Mouse (Mus musculus): ENCODE data around the gene Ccdc175. TPM values are rescaled to one million over a fixed set of nuclear protein-coding genes. Genes with fewer than 3 reads are reported as not detected.

The Ccdc175 gene
- polyA plus RNA-seq, 1 experiment from 2014 or later, result not detected

DNA sequence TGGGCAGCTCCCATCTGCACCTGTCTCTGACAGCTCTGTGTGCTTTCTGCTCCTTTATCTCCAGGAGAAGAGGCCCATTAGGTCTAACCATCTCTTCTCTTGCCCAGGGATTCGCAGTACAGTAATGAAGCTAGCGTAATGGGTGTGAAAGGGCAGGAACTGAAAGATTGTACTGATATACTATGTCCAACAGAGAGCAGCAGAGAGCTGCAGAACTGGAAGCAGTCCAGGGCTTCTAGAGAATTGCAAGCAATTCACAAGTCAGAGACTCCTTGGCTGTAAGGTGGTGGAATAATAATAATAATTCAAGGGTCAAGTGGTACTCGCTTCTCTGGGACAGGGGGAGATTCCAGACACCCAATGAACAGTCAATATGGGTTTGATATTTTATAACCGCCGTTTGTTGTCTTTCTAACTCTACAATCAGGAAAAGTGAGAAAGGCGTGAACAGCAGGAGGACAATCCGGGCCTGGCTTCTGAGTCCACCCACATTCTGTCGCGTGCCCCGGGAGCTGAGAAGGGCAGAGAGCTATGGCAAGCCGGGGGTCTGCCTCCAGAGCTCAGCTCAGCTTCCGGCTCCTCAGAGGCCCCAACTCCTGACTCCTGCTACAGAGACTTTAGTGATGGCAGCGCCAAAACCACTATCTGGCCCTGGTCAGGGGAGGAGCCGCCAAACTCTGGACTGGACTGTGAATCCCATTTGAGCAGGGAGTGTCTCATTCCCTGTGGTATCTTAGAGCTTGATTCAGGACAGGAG, 80.1 kb downstream of the Ccdc175 start:
- 29% methylated on average over 14 of the region's 14 CpGs for WGBS

DNA sequence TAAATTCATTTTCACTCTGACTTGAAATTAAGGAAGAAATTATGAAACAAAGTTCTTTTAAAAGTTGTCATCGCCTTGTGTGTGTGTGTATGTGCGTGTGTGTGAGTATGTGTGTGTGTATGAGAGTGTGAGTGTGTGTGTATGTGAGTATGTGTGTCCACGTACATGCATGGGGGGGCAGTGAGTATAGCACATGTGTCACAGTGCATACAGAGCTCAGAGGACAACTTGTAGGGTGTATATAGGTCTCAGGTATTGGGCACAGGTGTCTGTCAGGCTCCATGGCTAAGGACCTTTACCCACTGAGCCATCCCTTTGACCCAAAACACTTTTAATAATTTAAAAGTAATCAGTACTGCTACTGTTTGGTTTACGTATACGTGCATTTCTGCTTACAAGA, 80.8 kb downstream of the Ccdc175 start:
- no peaks in the 10 kb centered on the region for H3K4me1 ChIP-seq (ENCODE audit: insufficient read depth, low read depth, low read length)
- H3K36me3 ChIP-seq (ENCODE audit: insufficient read depth, low read length), result peaks cover 15% of the 10 kb centered on the region
- H3K4me2 ChIP-seq (replicated peaks; ENCODE audit: low read depth, low read length), result no peak overlapping the region
- TF ChIP-seq CTCF (IDR thresholded peaks at IDR 0.05) (no peak), EP300 (IDR thresholded peaks at IDR 0.05) (no peak)
- H3K27ac ChIP-seq (ENCODE audit: low read length), result no peak overlapping the region
- no peaks in the 10 kb centered on the region for H3K9me3 ChIP-seq (ENCODE audit: low read length)
- H3K4me3 ChIP-seq (ENCODE audit: low read depth, low read length), result no peak overlapping the region
- no peak for DNase-seq (ENCODE audit: low spot score)
- H3K9ac ChIP-seq (replicated peaks; ENCODE audit: low read depth), result no peak overlapping the region
- WGBS, result 84% methylated on average over 5 of the region's 5 CpGs
- ATAC-seq, result no peak
- no peaks in the 10 kb centered on the region for H3K27me3 ChIP-seq (replicated peaks; ENCODE audit: insufficient read depth, low read length)

More for the DNA sequence above, 80.1 kb downstream of the Ccdc175 start:
- Histone ChIP-seq H3K27me3 (replicated peaks; ENCODE audit: insufficient read depth, low read length) (no peaks in the 10 kb centered on the region), H3K36me3 (ENCODE audit: insufficient read depth, low read length) (peaks cover 14% of the 10 kb centered on the region), H3K4me2 (replicated peaks; ENCODE audit: low read depth, low read length) (0 out of 2 replicates have a peak overlapping the region, but pooled peaks have one; percentile 9), H3K4me3 (ENCODE audit: low read depth, low read length) (no peak overlapping the region), H3K9me3 (ENCODE audit: low read length) (no peaks in the 10 kb centered on the region), H3K27ac (ENCODE audit: low read length) (no peak overlapping the region), H3K4me1 (ENCODE audit: insufficient read depth, low read depth, low read length) (no peaks in the 10 kb centered on the region), H3K9ac (replicated peaks; ENCODE audit: low read depth) (no peak overlapping the region)
- ATAC-seq (peak; percentile 40), DNase-seq (ENCODE audit: low spot score) (peak; percentile 89)
- TF ChIP-seq CTCF (IDR thresholded peaks at IDR 0.05), result peak; percentile 90
- no peak for TF ChIP-seq EP300 (IDR thresholded peaks at IDR 0.05)

DNA sequence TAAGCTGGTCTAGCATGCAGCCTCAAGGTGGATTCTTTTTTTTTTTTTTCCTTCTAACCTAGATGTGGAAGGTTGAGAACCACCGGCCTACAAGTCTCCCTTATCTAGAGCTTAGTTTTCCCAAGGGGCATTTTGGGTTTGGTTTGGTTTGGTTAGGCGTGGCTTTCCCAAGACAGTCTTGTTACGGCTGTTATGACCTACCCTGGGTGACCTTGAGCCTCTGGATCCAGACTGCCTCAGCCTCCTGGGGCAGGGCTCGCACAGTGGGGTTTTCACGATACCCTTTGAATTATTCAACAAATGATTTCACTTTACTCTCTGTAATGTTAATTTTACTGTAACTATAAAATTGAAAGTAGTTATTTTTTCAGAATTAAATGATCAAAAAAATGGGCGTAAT, 82.1 kb downstream of the Ccdc175 start:
- TF ChIP-seq CTCF (IDR thresholded peaks at IDR 0.05), result no peak
- no peak for TF ChIP-seq EP300 (IDR thresholded peaks at IDR 0.05)
- ATAC-seq, result no peak
- no peak overlapping the region for H3K27ac ChIP-seq (ENCODE audit: low read length)
- H3K9ac ChIP-seq (replicated peaks; ENCODE audit: low read depth), result no peak overlapping the region
- H3K27me3 ChIP-seq (replicated peaks; ENCODE audit: insufficient read depth, low read length), result no peaks in the 10 kb centered on the region
- H3K36me3 ChIP-seq (ENCODE audit: insufficient read depth, low read length), result peaks cover 15% of the 10 kb centered on the region
- no peak for DNase-seq (ENCODE audit: low spot score)
- H3K4me1 ChIP-seq (ENCODE audit: insufficient read depth, low read depth, low read length), result no peaks in the 10 kb centered on the region
- no peaks in the 10 kb centered on the region for H3K9me3 ChIP-seq (ENCODE audit: low read length)
- H3K4me2 ChIP-seq (replicated peaks; ENCODE audit: low read depth, low read length), result no peak overlapping the region
- H3K4me3 ChIP-seq (ENCODE audit: low read depth, low read length), result no peak overlapping the region
- WGBS, result 84% methylated on average over 6 of the region's 6 CpGs

DNA sequence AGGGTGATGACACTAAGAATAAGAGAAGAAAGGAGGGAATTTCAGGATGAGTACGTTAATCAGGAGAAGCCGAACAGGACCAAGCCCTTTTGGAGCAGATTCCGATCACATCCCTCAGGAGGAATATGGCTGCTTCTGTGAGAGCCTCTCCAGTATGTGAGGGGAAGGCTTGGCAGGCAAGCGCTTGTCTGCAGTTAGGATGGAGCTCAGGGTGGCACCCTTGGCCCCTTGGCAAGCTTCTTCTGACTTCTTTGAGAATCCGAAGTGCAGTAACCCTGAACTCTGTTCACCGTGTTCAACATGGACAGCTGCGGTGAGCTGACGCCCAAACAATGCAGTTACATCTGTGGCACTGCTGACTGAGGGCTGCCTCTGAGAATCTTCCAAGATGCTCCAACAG, 87.9 kb downstream of the Ccdc175 start:
- Histone ChIP-seq H3K4me3 (ENCODE audit: low read depth, low read length) (no peak overlapping the region), H3K4me1 (ENCODE audit: insufficient read depth, low read depth, low read length) (no peaks in the 10 kb centered on the region), H3K27ac (ENCODE audit: low read length) (no peak overlapping the region), H3K9ac (replicated peaks; ENCODE audit: low read depth) (no peak overlapping the region), H3K9me3 (ENCODE audit: low read length) (no peaks in the 10 kb centered on the region), H3K27me3 (replicated peaks; ENCODE audit: insufficient read depth, low read length) (no peaks in the 10 kb centered on the region), H3K36me3 (ENCODE audit: insufficient read depth, low read length) (peaks cover 35% of the 10 kb centered on the region), H3K4me2 (replicated peaks; ENCODE audit: low read depth, low read length) (no peak overlapping the region)
- DNase-seq (ENCODE audit: low spot score), result no peak
- TF ChIP-seq EP300 (IDR thresholded peaks at IDR 0.05), result no peak
- no peak for TF ChIP-seq CTCF (IDR thresholded peaks at IDR 0.05)
- WGBS, result 94% methylated on average over 8 of the region's 8 CpGs
- ATAC-seq, result no peak

DNA sequence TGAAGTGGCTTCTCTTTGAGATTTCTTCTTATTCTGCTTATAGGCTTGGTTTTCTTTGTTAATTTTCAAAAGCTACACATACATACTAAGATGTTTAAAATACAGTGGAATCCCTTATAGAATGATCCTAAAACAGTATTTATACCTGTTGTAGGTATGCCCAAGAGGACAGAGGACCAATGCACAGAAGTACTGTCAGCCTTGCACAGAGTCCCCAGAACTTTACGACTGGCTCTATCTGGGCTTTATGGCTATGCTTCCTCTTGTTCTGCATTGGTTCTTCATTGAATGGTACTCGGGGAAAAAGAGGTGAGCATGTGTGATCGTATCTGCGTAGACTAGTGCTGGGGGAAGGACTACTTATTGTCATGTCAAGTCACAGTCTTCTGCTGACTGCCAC, 95.0 kb downstream of the Ccdc175 start:
- H3K27me3 ChIP-seq (replicated peaks; ENCODE audit: insufficient read depth, low read length), result no peaks in the 10 kb centered on the region
- no peak for ATAC-seq
- H3K4me3 ChIP-seq (ENCODE audit: low read depth, low read length), result no peak overlapping the region
- H3K4me2 ChIP-seq (replicated peaks; ENCODE audit: low read depth, low read length), result no peak overlapping the region
- H3K27ac ChIP-seq (ENCODE audit: low read length), result no peak overlapping the region
- H3K9me3 ChIP-seq (ENCODE audit: low read length), result no peaks in the 10 kb centered on the region
- WGBS, result 88% methylated on average over 4 of the region's 4 CpGs
- peaks cover 6% of the 10 kb centered on the region; the same call in 1 of the 2 replicates for H3K4me1 ChIP-seq (ENCODE audit: insufficient read depth, low read depth, low read length)
- H3K9ac ChIP-seq (replicated peaks; ENCODE audit: low read depth), result no peak overlapping the region
- TF ChIP-seq EP300 (IDR thresholded peaks at IDR 0.05), result no peak
- no peak for TF ChIP-seq CTCF (IDR thresholded peaks at IDR 0.05)
- no peak for DNase-seq (ENCODE audit: low spot score)
- H3K36me3 ChIP-seq (ENCODE audit: insufficient read depth, low read length), result peaks cover 11% of the 10 kb centered on the region; the same call in 1 of the 2 replicates

DNA sequence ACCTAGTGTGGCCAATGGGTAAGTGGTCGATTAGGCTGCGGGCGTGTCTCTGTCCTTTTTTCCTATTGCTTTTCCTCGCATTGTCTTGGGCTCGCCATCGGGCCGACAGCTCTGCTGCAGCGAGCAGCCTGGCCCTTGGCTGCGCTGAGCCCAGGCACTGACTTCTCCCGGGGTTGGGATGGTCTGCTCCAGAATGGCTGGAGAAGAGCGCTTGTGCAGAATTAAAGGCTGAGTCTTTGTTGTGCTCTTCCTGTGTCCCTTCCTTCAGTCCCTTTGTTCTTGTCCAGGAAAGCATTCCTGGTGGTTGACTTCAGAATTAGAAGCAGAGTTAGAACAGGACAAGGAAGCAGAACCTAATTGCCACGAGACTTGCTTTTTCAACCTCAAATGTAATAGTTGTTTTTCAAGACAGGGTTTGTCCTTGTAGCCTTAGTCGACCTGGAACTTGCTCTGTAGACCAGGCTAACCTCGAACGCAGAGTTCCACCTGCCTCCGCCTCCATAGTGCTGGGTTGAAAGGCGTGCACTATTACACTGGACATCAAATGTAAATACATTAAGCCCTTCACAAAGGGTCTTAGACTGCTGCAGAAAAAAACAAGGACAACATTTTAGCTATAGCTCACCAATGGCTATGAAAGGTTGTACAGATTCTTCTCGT, 98.5 kb downstream of the Ccdc175 start:
- Histone ChIP-seq H3K27me3 (replicated peaks; ENCODE audit: insufficient read depth, low read length) (no peaks in the 10 kb centered on the region), H3K9ac (replicated peaks; ENCODE audit: low read depth) (peak overlapping the region; percentile 71), H3K36me3 (ENCODE audit: insufficient read depth, low read length) (no peaks in the 10 kb centered on the region), H3K9me3 (ENCODE audit: low read length) (no peaks in the 10 kb centered on the region), H3K27ac (ENCODE audit: low read length) (peak overlapping the region; percentile 96), H3K4me2 (replicated peaks; ENCODE audit: low read depth, low read length) (peak overlapping the region; percentile 60), H3K4me3 (ENCODE audit: low read depth, low read length) (peak overlapping the region; percentile 71), H3K4me1 (ENCODE audit: insufficient read depth, low read depth, low read length) (peaks cover 6% of the 10 kb centered on the region; the same call in 1 of the 2 replicates)
- WGBS, result 3% methylated on average over 18 of the region's 18 CpGs
- TF ChIP-seq EP300 (IDR thresholded peaks at IDR 0.05) (no peak), CTCF (IDR thresholded peaks at IDR 0.05) (peak; percentile 4; the same call in 1 of the 2 replicates)
- DNase-seq (ENCODE audit: low spot score) (no peak), ATAC-seq (peak; percentile 22)

All from lung, postnatal 0 days (tissue).